Mouse (Mus musculus) myocyte (in vitro differentiated cells): ENCODE data around the gene St6galnac3. TPM values are rescaled to one million over a fixed set of nuclear protein-coding genes. Genes with fewer than 3 reads are reported as not detected.

Experiments used
- H3K27me3 ChIP-seq: one replicate; pipeline ENCODE4 v1.6.1; 2011; ENCODE audit not compliant: control insufficient read depth, insufficient read depth, insufficient read length
- H3K36me3 ChIP-seq: one replicate; pipeline ENCODE4 v1.6.1; 2011; ENCODE audit not compliant: control insufficient read depth, insufficient read depth
- H3K4me2 ChIP-seq: one replicate; pipeline ENCODE4 v1.6.1; 2011; ENCODE audit warnings: low read depth, control low read depth
- H3K4me3 ChIP-seq: one replicate; pipeline ENCODE4 v1.5.1; 2011; ENCODE audit warnings: mild to moderate bottlenecking, control low read depth, moderate library complexity
- H3K79me2 ChIP-seq: one replicate; pipeline ENCODE4 v1.6.1; 2011; ENCODE audit not compliant: control insufficient read depth, insufficient read depth
- H3ac ChIP-seq: one replicate; pipeline ENCODE4 v1.6.1; 2011; ENCODE audit not compliant: control insufficient read depth, insufficient read length
- CEBPB ChIP-seq: IDR thresholded peaks from 2 replicates; pipeline ENCODE4 v1.6.1; 2011; ENCODE audit warnings: mild to moderate bottlenecking, moderate library complexity; ENCODE audit not compliant: poor library complexity, insufficient read depth, severe bottlenecking
- E2F4 ChIP-seq: IDR thresholded peaks from one replicate; pipeline ENCODE4 v1.6.1; 2011; ENCODE audit warnings: mild to moderate bottlenecking, control low read depth, moderate library complexity; ENCODE audit not compliant: insufficient read depth
- MAX ChIP-seq: IDR thresholded peaks from one replicate; pipeline ENCODE4 v1.6.1; 2011; ENCODE audit warnings: low read depth, mild to moderate bottlenecking, control low read depth
- MYOD1 ChIP-seq, 3 experiments: IDR thresholded peaks; one replicate each; pipeline ENCODE4 v1.6.1; 2011; ENCODE audit warnings: control low read depth in 2 of 3, low read depth in 2 of 3, mild to moderate bottlenecking in 2 of 3, moderate library complexity in 1 of 3; ENCODE audit not compliant: insufficient read length in 2 of 3, control insufficient read depth in 1 of 3
- MYOG ChIP-seq, 3 experiments: IDR thresholded peaks; one replicate each; pipeline ENCODE4 v1.6.1; 2011; ENCODE audit warnings: control low read depth in 2 of 3, low read depth in 2 of 3, mild to moderate bottlenecking in 2 of 3; ENCODE audit not compliant: insufficient read length in 2 of 3, control insufficient read depth in 1 of 3, insufficient read depth in 1 of 3
- POLR2A ChIP-seq: IDR thresholded peaks from one replicate; pipeline ENCODE4 v1.6.1; 2011; ENCODE audit warnings: low read depth, mild to moderate bottlenecking, control low read depth, moderate library complexity; ENCODE audit not compliant: insufficient read length
- POLR2AphosphoS2 ChIP-seq: IDR thresholded peaks from one replicate; pipeline ENCODE4 v1.6.1; 2011; ENCODE audit warnings: low read depth, control low read depth; ENCODE audit not compliant: insufficient read length
- REST ChIP-seq: IDR thresholded peaks from one replicate; pipeline ENCODE4 v1.6.1; 2011; ENCODE audit warnings: mild to moderate bottlenecking, control low read depth, moderate library complexity; ENCODE audit not compliant: insufficient read depth, insufficient read length
- SRF ChIP-seq: IDR thresholded peaks from one replicate; pipeline ENCODE4 v1.6.1; 2011; ENCODE audit warnings: low read depth; ENCODE audit not compliant: control insufficient read depth, insufficient read length
- TCF12 ChIP-seq: IDR thresholded peaks from one replicate; pipeline ENCODE4 v1.6.1; 2011; ENCODE audit warnings: mild to moderate bottlenecking, control low read depth; ENCODE audit not compliant: poor library complexity, insufficient read depth, severe bottlenecking
- TCF3 ChIP-seq: IDR thresholded peaks from one replicate; pipeline ENCODE4 v1.6.1; 2011; ENCODE audit warnings: low read depth, control low read depth; ENCODE audit not compliant: insufficient read length
- USF1 ChIP-seq: IDR thresholded peaks from one replicate; pipeline ENCODE4 v1.6.1; 2011; ENCODE audit warnings: low read depth, mild to moderate bottlenecking, control low read depth, moderate library complexity
- polyA plus RNA-seq: library from polyadenylated mRNA; unstranded; fragments of >200 nt; fragmentation: generic; extraction: Trizol; gene quantifications from one replicate; pipeline ENCODE4 v1.2.1, GENCODE M21; 2012; ENCODE audit warnings: missing spikeins

The St6galnac3 gene
- polyA plus RNA-seq, 1 experiment: not detected

DNA sequence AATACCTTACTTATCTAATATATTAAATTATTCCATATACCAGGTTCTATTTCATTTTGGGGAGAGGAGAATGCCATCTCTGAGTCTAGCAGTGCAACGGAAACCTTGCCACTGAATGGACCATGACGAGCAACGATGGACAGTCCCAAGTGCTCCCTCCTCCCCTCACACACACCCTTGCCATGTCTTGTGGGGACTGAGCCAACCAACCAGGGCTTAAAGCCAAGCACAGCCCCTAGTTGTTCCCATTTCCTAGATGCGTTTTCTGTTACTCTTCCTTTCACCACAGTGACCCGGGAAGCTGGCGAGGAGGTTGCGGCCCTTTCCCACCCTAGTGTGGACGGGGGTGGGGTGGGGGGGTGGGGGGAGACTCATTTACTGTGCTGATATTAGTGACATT, 165.4 kb downstream of the St6galnac3 start:
- no peaks in the 10 kb centered on the region for H3K27me3 ChIP-seq
- H3K79me2 ChIP-seq: no peaks in the 10 kb centered on the region
- no peak overlapping the region for H3K4me2 ChIP-seq
- no peak overlapping the region for H3K4me3 ChIP-seq
- no peaks in the 10 kb centered on the region for H3K36me3 ChIP-seq
- no peak overlapping the region for H3ac ChIP-seq
- no peak for TF ChIP-seq TCF3
- no peak for TF ChIP-seq POLR2AphosphoS2
- no peak for TF ChIP-seq MAX
- TF ChIP-seq CEBPB: no peak
- no peak for TF ChIP-seq USF1

DNA sequence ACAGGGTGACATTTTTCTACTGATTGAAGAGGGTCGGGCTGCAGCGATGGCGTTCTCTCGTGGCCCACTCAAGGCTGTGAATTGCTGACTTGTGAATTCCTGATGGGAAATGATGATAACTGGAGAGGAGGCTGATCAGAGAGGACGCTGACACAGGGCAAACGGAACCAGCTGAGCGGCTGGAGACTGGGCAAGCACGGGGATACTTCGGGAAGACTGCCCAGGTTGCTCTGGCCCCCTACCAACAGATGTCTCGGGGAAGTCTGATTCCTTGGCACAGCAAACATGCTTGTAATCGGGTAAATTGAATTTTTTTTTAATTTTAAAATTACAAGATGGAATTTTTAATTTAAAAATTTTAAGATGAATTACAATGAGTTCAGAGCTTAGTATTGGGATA, 168.4 kb downstream of the St6galnac3 start:
- no peak overlapping the region for H3ac ChIP-seq
- no peak overlapping the region for H3K4me3 ChIP-seq
- no peaks in the 10 kb centered on the region for H3K36me3 ChIP-seq
- no peaks in the 10 kb centered on the region for H3K79me2 ChIP-seq
- H3K4me2 ChIP-seq: no peak overlapping the region
- no peaks in the 10 kb centered on the region for H3K27me3 ChIP-seq
- no peak for TF ChIP-seq REST
- no peak for TF ChIP-seq USF1
- no peak for TF ChIP-seq MYOD1 (IDR thresholded peaks at IDR 0.05; ENCODE audit: control insufficient read depth in 1 of 3, insufficient read length in 2 of 3, low read depth in 2 of 3)
- TF ChIP-seq MAX: no peak
- no peak for TF ChIP-seq TCF3
- no peak for TF ChIP-seq MYOG (IDR thresholded peaks at IDR 0.05; ENCODE audit: control insufficient read depth in 1 of 3, insufficient read depth in 1 of 3, insufficient read length in 2 of 3, low read depth in 2 of 3)
- no peak for TF ChIP-seq SRF
- TF ChIP-seq POLR2A: no peak
- TF ChIP-seq POLR2AphosphoS2: no peak
- no peak for TF ChIP-seq TCF12
- no peak for TF ChIP-seq E2F4
- TF ChIP-seq CEBPB: no peak

DNA sequence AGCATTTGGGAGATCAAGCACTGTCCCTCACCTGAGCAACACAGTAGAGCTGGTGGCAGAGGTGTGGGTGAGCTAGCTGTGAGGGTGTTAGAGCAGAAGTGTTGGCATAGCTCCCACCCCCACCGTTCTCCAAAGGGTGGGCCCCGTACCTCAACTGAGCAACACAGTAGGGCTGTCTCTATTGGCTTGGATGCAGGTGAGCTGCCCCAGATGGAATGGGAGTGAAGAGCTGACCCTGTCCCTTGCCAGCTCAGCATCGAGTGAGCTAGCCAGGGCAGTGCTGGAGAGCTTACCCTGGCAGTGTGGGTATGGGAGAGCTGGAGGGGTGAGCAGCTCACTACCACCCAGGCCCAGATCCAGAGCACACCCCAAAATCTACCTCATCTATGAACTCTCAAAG, 171.3 kb downstream of the St6galnac3 start:
- Histone ChIP-seq H3K4me3 (no peak overlapping the region), H3K36me3 (no peaks in the 10 kb centered on the region), H3K79me2 (no peaks in the 10 kb centered on the region), H3K4me2 (no peak overlapping the region), H3ac (no peak overlapping the region), H3K27me3 (no peaks in the 10 kb centered on the region)
- TF ChIP-seq MAX: no peak
- TF ChIP-seq TCF12: no peak
- TF ChIP-seq USF1: no peak
- no peak for TF ChIP-seq POLR2A

DNA sequence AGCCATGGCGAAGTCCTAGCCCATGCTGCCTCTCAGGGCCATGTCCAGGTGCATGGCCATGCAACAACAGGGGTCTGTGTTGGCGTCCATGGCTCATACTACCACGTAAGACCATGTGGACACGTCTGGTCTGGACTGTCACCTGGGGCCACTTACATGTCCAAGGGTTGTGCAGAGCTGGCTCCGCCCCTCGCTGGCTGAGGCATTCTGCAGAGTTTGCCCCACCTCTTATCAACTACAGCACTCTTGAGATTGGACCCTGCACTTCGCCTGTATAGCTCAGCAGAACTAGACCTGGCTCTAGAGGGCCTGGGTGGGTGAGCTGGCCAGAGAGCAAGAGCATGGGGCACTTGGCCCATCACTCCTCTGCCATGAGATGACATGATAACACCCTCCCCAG, 171.7 kb downstream of the St6galnac3 start:
- Histone ChIP-seq H3K79me2 (no peaks in the 10 kb centered on the region), H3K4me2 (no peak overlapping the region), H3K36me3 (no peaks in the 10 kb centered on the region), H3K4me3 (no peak overlapping the region), H3ac (no peak overlapping the region), H3K27me3 (no peaks in the 10 kb centered on the region)
- TF ChIP-seq MYOG (IDR thresholded peaks at IDR 0.05; ENCODE audit: control insufficient read depth in 1 of 3, insufficient read depth in 1 of 3, insufficient read length in 2 of 3, low read depth in 2 of 3): no peak
- TF ChIP-seq SRF: no peak
- no peak for TF ChIP-seq MYOD1 (IDR thresholded peaks at IDR 0.05; ENCODE audit: control insufficient read depth in 1 of 3, insufficient read length in 2 of 3, low read depth in 2 of 3)

DNA sequence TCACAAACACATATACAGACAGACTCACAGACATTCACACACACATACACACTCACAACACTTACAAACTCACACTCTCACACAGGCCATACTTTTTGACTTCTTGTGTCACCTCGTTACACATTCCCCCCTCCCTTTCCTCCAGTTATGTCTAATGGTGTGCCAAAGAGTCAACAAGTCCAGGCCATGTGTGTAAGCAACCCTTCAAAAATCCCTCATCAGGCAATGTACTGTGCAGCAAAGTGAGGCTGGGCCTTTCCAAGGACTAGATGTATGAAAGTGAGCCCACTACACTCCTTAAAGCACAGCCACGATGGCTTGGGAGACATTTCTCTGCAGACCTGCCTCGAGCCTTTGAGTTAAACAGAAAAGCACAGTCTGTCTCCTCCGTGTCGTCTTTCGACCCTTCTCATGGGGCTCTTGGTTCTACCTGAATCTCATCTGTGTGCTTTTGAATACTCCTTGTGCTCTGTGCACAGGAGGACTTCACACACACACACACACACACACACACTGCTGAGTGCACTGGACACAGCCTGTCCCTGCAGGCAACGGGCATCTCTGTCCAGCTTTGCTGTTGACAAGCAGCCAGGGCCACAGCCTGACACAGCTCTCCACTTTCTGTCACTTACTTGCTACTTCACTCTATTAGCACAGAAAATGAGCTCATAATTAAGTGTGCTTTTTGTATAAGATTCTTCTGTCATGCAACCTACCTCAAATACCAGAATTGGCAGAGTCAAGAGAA, 177.9 kb downstream of the St6galnac3 start:
- no peak overlapping the region for H3ac ChIP-seq
- H3K79me2 ChIP-seq: no peaks in the 10 kb centered on the region
- TF ChIP-seq CEBPB: no peak
- no peak for TF ChIP-seq MYOG (IDR thresholded peaks at IDR 0.05; ENCODE audit: control insufficient read depth in 1 of 3, insufficient read depth in 1 of 3, insufficient read length in 2 of 3, low read depth in 2 of 3)
- no peak for TF ChIP-seq SRF
- no peak overlapping the region for H3K4me3 ChIP-seq
- H3K27me3 ChIP-seq: no peaks in the 10 kb centered on the region
- no peaks in the 10 kb centered on the region for H3K36me3 ChIP-seq
- no peak overlapping the region for H3K4me2 ChIP-seq
